Comparison of ENCODE assay signal across 7 mouse cellular contexts in genomic region chr6:86395021-86395420, GRCm38 (mm10). TPM values are rescaled to one million over a fixed set of nuclear protein-coding genes. Genes with fewer than 3 reads are reported as not detected.
DNase-seq lines count a peak whose midpoint lies in the region; ATAC-seq lines count a peak whose summit lies in the region.

No protein-coding gene starts in this region.

- H3K27ac ChIP-seq in limb, embryonic 12.5 days = no peak overlapping the region
- H3K27ac ChIP-seq in limb, embryonic 10.5 days = no peak overlapping the region
- no peak overlapping the region for H3K27ac ChIP-seq in forebrain, embryonic 15.5 days (replicated peaks)
- no peak overlapping the region for H3K27ac ChIP-seq in liver, embryonic 11.5 days (ENCODE audit: low read depth, low read length)
- no peak overlapping the region for H3K27ac ChIP-seq in neural tube, embryonic 14.5 days (ENCODE audit: low read depth, low read length)

- 83% methylated on average over 9 of the region's 9 CpGs for WGBS in limb, embryonic 12.5 days
- WGBS in limb, embryonic 10.5 days = 96% methylated on average over 9 of the region's 9 CpGs
- WGBS in forebrain, embryonic 15.5 days = 86% methylated on average over 9 of the region's 9 CpGs
- WGBS in liver, embryonic 11.5 days = 87% methylated on average over 9 of the region's 9 CpGs
- WGBS in neural tube, embryonic 14.5 days = 90% methylated on average over 9 of the region's 9 CpGs

- H3K27me3 ChIP-seq in limb, embryonic 12.5 days = 0 out of 2 replicates have a peak, but pooled peaks cover 2% of the 10 kb centered on the region
- H3K27me3 ChIP-seq in limb, embryonic 10.5 days (ENCODE audit: low read depth, poor library complexity, severe bottlenecking) = no peaks in the 10 kb centered on the region
- H3K27me3 ChIP-seq in forebrain, embryonic 15.5 days = no peaks in the 10 kb centered on the region
- no peaks in the 10 kb centered on the region for H3K27me3 ChIP-seq in liver, embryonic 11.5 days (replicated peaks; ENCODE audit: control insufficient read depth, insufficient read depth, low read length)
- no peaks in the 10 kb centered on the region; the same call in 1 of the 2 replicates for H3K27me3 ChIP-seq in neural tube, embryonic 14.5 days (ENCODE audit: control insufficient read depth, insufficient read depth, low read length)

- no peak overlapping the region for H3K9ac ChIP-seq in limb, embryonic 12.5 days (replicated peaks)
- 0 out of 2 replicates have a peak overlapping the region, but pooled peaks have one; percentile 7 for H3K9ac ChIP-seq in forebrain, embryonic 15.5 days (replicated peaks)
- H3K9ac ChIP-seq in liver, embryonic 11.5 days (ENCODE audit: low read depth, low read length) = peak overlapping the region; percentile 34; the same call in 1 of the 2 replicates
- no peak overlapping the region for H3K9ac ChIP-seq in neural tube, embryonic 14.5 days (replicated peaks; ENCODE audit: low read depth, low read length)

- peak overlapping the region; percentile 90; the same call in 1 of the 2 replicates for H3K4me2 ChIP-seq in limb, embryonic 12.5 days
- H3K4me2 ChIP-seq in forebrain, embryonic 15.5 days (replicated peaks) = peak overlapping the region; percentile 76
- H3K4me2 ChIP-seq in liver, embryonic 11.5 days = peak overlapping the region; percentile 97
- peak overlapping the region; percentile 86 for H3K4me2 ChIP-seq in neural tube, embryonic 14.5 days (ENCODE audit: low read depth, low read length)

- no peak for DNase-seq in limb, embryonic 10.5 days (ENCODE audit: low spot score)
- no peak for DNase-seq in liver, embryonic 11.5 days (ENCODE audit: low spot score)
- DNase-seq in adipocyte (ENCODE audit: low spot score) = no peak
- no peak for DNase-seq in spleen, adult 18-20 months

- ATAC-seq in limb, embryonic 12.5 days (ENCODE audit: insufficient number of reproducible peaks, insufficient read depth, low FRiP score, low TSS enrichment, low read depth) = no peak
- no peak for ATAC-seq in forebrain, embryonic 15.5 days (replicated peaks)
- no peak for ATAC-seq in liver, embryonic 11.5 days (replicated peaks; ENCODE audit: low FRiP score)
- ATAC-seq in neural tube, embryonic 14.5 days (ENCODE audit: low read depth) = no peak

- H3K36me3 ChIP-seq in limb, embryonic 12.5 days = peaks cover 40% of the 10 kb centered on the region
- peaks cover 43% of the 10 kb centered on the region for H3K36me3 ChIP-seq in limb, embryonic 10.5 days
- H3K36me3 ChIP-seq in forebrain, embryonic 15.5 days = peaks cover 34% of the 10 kb centered on the region
- peaks cover 22% of the 10 kb centered on the region; the same call in 1 of the 2 replicates for H3K36me3 ChIP-seq in liver, embryonic 11.5 days (ENCODE audit: control insufficient read depth, insufficient read depth, low read length)
- H3K36me3 ChIP-seq in neural tube, embryonic 14.5 days (ENCODE audit: control insufficient read depth, insufficient read depth, low read length) = peaks cover 23% of the 10 kb centered on the region

- peaks cover 23% of the 10 kb centered on the region for H3K4me1 ChIP-seq in limb, embryonic 12.5 days (replicated peaks)
- peaks cover 27% of the 10 kb centered on the region for H3K4me1 ChIP-seq in limb, embryonic 10.5 days
- peaks cover 30% of the 10 kb centered on the region for H3K4me1 ChIP-seq in forebrain, embryonic 15.5 days
- peaks cover 20% of the 10 kb centered on the region for H3K4me1 ChIP-seq in liver, embryonic 11.5 days (replicated peaks; ENCODE audit: control insufficient read depth, insufficient read depth, low read length)
- peaks cover 16% of the 10 kb centered on the region for H3K4me1 ChIP-seq in neural tube, embryonic 14.5 days (ENCODE audit: control insufficient read depth, insufficient read depth, low read length)

- no peaks in the 10 kb centered on the region for H3K9me3 ChIP-seq in limb, embryonic 12.5 days
- no peaks in the 10 kb centered on the region for H3K9me3 ChIP-seq in limb, embryonic 10.5 days (replicated peaks)
- H3K9me3 ChIP-seq in forebrain, embryonic 15.5 days = no peaks in the 10 kb centered on the region
- H3K9me3 ChIP-seq in liver, embryonic 11.5 days (ENCODE audit: control insufficient read depth, low read length) = no peaks in the 10 kb centered on the region
- no peaks in the 10 kb centered on the region for H3K9me3 ChIP-seq in neural tube, embryonic 14.5 days (ENCODE audit: control insufficient read depth, low read length)

- H3K4me3 ChIP-seq in limb, embryonic 12.5 days (replicated peaks) = no peak overlapping the region; the same call in 1 of the 2 replicates
- H3K4me3 ChIP-seq in limb, embryonic 10.5 days = no peak overlapping the region
- H3K4me3 ChIP-seq in forebrain, embryonic 15.5 days = peak overlapping the region; percentile 100
- no peak overlapping the region for H3K4me3 ChIP-seq in liver, embryonic 11.5 days (ENCODE audit: low read depth, low read length)
- H3K4me3 ChIP-seq in neural tube, embryonic 14.5 days (ENCODE audit: low read depth, low read length) = peak overlapping the region; percentile 84

RNA-seq across cellular contexts. Expression of gene Pcyox1, which starts 1.9 kb away (rescaled TPM):
- polyA plus RNA-seq in limb, embryonic 12.5 days (2016; fragmentation: Nextera tagmentation; extraction: Ambion mirVana) = 76.4 and 79.3 TPM in 2 replicates
- polyA plus RNA-seq in limb, embryonic 10.5 days (2016; fragmentation: Nextera tagmentation; extraction: Ambion mirVana) = 50.6 and 59.5 TPM in 2 replicates
- 102 and 110 TPM in 2 replicates for polyA plus RNA-seq in forebrain, embryonic 15.5 days (2015; fragmentation: Nextera tagmentation; extraction: Ambion mirVana)
- polyA plus RNA-seq in liver, embryonic 11.5 days (2014; fragmentation: Nextera tagmentation; extraction: Ambion mirVana) = 57.7 and 66.8 TPM in 2 replicates
- 100 and 110 TPM in 2 replicates for polyA plus RNA-seq in neural tube, embryonic 14.5 days (2014; fragmentation: Nextera tagmentation; extraction: Ambion mirVana)

RNA-seq across cellular contexts. Expression of gene Tia1, which starts 9.0 kb away (rescaled TPM):
- polyA plus RNA-seq in limb, embryonic 12.5 days (2016; fragmentation: Nextera tagmentation; extraction: Ambion mirVana) = 298 and 331 TPM in 2 replicates
- 174 and 235 TPM in 2 replicates for polyA plus RNA-seq in limb, embryonic 10.5 days (2016; fragmentation: Nextera tagmentation; extraction: Ambion mirVana)
- 396 and 401 TPM in 2 replicates for polyA plus RNA-seq in forebrain, embryonic 15.5 days (2015; fragmentation: Nextera tagmentation; extraction: Ambion mirVana)
- 93.5 and 95.5 TPM in 2 replicates for polyA plus RNA-seq in liver, embryonic 11.5 days (2014; fragmentation: Nextera tagmentation; extraction: Ambion mirVana)
- 364 and 402 TPM in 2 replicates for polyA plus RNA-seq in neural tube, embryonic 14.5 days (2014; fragmentation: Nextera tagmentation; extraction: Ambion mirVana)

RNA-seq across cellular contexts. Expression of gene Snrpg, which starts 23.9 kb away (rescaled TPM):
- polyA plus RNA-seq in limb, embryonic 12.5 days (2016; fragmentation: Nextera tagmentation; extraction: Ambion mirVana) = 790 and 833 TPM in 2 replicates
- polyA plus RNA-seq in limb, embryonic 10.5 days (2016; fragmentation: Nextera tagmentation; extraction: Ambion mirVana) = 932 and 987 TPM in 2 replicates
- 510 and 573 TPM in 2 replicates for polyA plus RNA-seq in forebrain, embryonic 15.5 days (2015; fragmentation: Nextera tagmentation; extraction: Ambion mirVana)
- polyA plus RNA-seq in liver, embryonic 11.5 days (2014; fragmentation: Nextera tagmentation; extraction: Ambion mirVana) = 741 and 785 TPM in 2 replicates
- polyA plus RNA-seq in neural tube, embryonic 14.5 days (2014; fragmentation: Nextera tagmentation; extraction: Ambion mirVana) = 341 and 393 TPM in 2 replicates

RNA-seq across cellular contexts. Expression of gene Fam136a, which starts 29.6 kb away (rescaled TPM):
- polyA plus RNA-seq in limb, embryonic 12.5 days (2016; fragmentation: Nextera tagmentation; extraction: Ambion mirVana) = 145 and 146 TPM in 2 replicates
- polyA plus RNA-seq in limb, embryonic 10.5 days (2016; fragmentation: Nextera tagmentation; extraction: Ambion mirVana) = 189 and 214 TPM in 2 replicates
- polyA plus RNA-seq in forebrain, embryonic 15.5 days (2015; fragmentation: Nextera tagmentation; extraction: Ambion mirVana) = 119 and 123 TPM in 2 replicates
- polyA plus RNA-seq in liver, embryonic 11.5 days (2014; fragmentation: Nextera tagmentation; extraction: Ambion mirVana) = 188 and 198 TPM in 2 replicates
- polyA plus RNA-seq in neural tube, embryonic 14.5 days (2014; fragmentation: Nextera tagmentation; extraction: Ambion mirVana) = 111 and 118 TPM in 2 replicates

RNA-seq across cellular contexts. Expression of gene Gm44790, which starts 31.4 kb away (rescaled TPM):
- polyA plus RNA-seq in limb, embryonic 12.5 days (2016; fragmentation: Nextera tagmentation; extraction: Ambion mirVana) = 0.50 TPM in 1 of 2 replicates, not detected in the other
- polyA plus RNA-seq in limb, embryonic 10.5 days (2016; fragmentation: Nextera tagmentation; extraction: Ambion mirVana) = not detected in 2 replicates
- polyA plus RNA-seq in forebrain, embryonic 15.5 days (2015; fragmentation: Nextera tagmentation; extraction: Ambion mirVana) = not detected in 2 replicates
- polyA plus RNA-seq in liver, embryonic 11.5 days (2014; fragmentation: Nextera tagmentation; extraction: Ambion mirVana) = 0.47 TPM in 1 of 2 replicates, not detected in the other
- 1.9 TPM in 1 of 2 replicates, not detected in the other for polyA plus RNA-seq in neural tube, embryonic 14.5 days (2014; fragmentation: Nextera tagmentation; extraction: Ambion mirVana)

Comparison
In these comparisons a context has a peak if more than half of its experiments do, and no peak if none do; other contexts are left out.
1. H3K4me3 ChIP-seq: peak in forebrain, embryonic 15.5 days (single experiment) and neural tube, embryonic 14.5 days (single experiment); none in limb, embryonic 12.5 days (single experiment), limb, embryonic 10.5 days (single experiment) and liver, embryonic 11.5 days (single experiment).
2. H3K9ac ChIP-seq: peak in forebrain, embryonic 15.5 days (single experiment) and liver, embryonic 11.5 days (single experiment); none in limb, embryonic 12.5 days (single experiment) and neural tube, embryonic 14.5 days (single experiment).
3. Peak in every context shown above with its lines, with median percentiles within 50 percentile points of each other: H3K4me2 ChIP-seq.